Mouse (Mus musculus): ENCODE data around the gene Alg11. TPM values are rescaled to one million over a fixed set of nuclear protein-coding genes. Genes with fewer than 3 reads are reported as not detected.
A peak's percentile ranks its signal among the peaks of the same experiment; 100 is the strongest.

Gene Alg11
- polyA plus RNA-seq, 1 experiment from 2014 or later: 8.7 TPM

DNA sequence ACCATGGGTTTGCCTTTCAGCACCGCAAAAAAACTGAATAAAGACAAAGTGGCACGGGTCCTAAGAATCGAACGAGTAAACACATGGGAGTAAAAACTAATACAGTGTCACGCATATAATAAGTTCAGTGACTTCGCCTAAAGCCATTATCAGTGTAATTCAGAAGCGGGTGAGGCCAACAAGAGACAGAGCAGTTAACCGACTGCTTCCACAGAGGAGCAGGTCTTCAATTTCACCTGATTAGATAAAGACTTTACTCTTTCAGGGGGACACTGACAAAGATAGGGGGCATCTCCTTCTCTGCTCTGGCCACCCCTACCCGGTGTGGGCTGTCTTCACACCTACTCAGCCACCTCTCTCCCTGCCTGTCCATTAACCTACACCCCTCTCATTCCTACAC, 2.2 kb upstream of the Alg11 start:
- H3K27ac ChIP-seq (ENCODE audit: low read depth): peak overlapping the region; percentile 31
- no peaks in the 10 kb centered on the region for H3K27me3 ChIP-seq (ENCODE audit: insufficient read depth, low read length)
- WGBS (ENCODE audit: insufficient replicate concordance): 40% methylated on average over 9 of the region's 9 CpGs
- no peaks in the 10 kb centered on the region; the same call in 1 of the 2 replicates for H3K36me3 ChIP-seq (replicated peaks; ENCODE audit: insufficient read depth, low read length)
- peak overlapping the region; percentile 19; the same call in 1 of the 2 replicates for H3K9ac ChIP-seq (replicated peaks)
- H3K4me2 ChIP-seq (ENCODE audit: low read depth, low read length): peak overlapping the region; percentile 92
- ATAC-seq: no peak
- peaks cover 38% of the 10 kb centered on the region for H3K4me1 ChIP-seq (ENCODE audit: insufficient read depth)
- TF ChIP-seq CTCF (IDR thresholded peaks at IDR 0.05; ENCODE audit: low read depth) (no peak), EP300 (IDR thresholded peaks at IDR 0.05; ENCODE audit: low read depth) (peak; percentile 84)
- H3K9me3 ChIP-seq (ENCODE audit: low read length): no peaks in the 10 kb centered on the region
- no peak for DNase-seq
- peak overlapping the region; percentile 95 for H3K4me3 ChIP-seq (ENCODE audit: low read depth, low read length)

DNA sequence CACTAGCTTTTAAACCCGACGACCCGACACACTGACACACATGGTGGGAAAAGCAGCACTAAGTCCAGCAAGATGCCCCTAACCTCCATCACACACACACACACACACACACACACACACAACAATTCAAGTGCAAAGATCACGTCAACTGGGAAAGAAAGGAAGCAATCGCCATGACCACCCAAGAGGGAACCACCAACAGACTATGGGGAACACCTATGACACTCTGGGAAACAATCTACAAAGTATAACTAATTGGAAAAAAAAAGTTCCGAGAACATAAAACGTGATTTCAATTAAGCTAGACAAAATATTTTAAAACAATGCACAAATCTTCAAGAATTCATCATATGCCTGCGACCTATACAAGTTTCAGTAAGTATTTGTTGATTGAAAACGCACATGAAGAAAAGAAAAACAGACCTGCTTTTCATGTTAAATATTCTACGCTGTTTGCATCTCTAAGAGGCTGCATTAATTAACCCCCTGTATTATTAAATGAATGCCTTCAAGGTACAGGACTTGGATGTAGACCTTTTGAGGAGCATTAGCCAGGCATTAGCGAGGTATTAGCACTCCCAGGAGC, 1.3 kb upstream of the Alg11 start:
- H3K27me3 ChIP-seq (ENCODE audit: insufficient read depth, low read length): no peaks in the 10 kb centered on the region
- H3K9ac ChIP-seq (replicated peaks): peak overlapping the region; percentile 86
- H3K4me3 ChIP-seq (ENCODE audit: low read depth, low read length): peak overlapping the region; percentile 95
- H3K4me1 ChIP-seq (ENCODE audit: insufficient read depth): peaks cover 35% of the 10 kb centered on the region
- H3K9me3 ChIP-seq (ENCODE audit: low read length): no peaks in the 10 kb centered on the region
- peak overlapping the region; percentile 92 for H3K4me2 ChIP-seq (ENCODE audit: low read depth, low read length)
- H3K36me3 ChIP-seq (replicated peaks; ENCODE audit: insufficient read depth, low read length): peaks cover 5% of the 10 kb centered on the region
- TF ChIP-seq EP300 (IDR thresholded peaks at IDR 0.05; ENCODE audit: low read depth) (no peak), CTCF (IDR thresholded peaks at IDR 0.05; ENCODE audit: low read depth) (no peak)
- WGBS (ENCODE audit: insufficient replicate concordance): 25% methylated on average over 11 of the region's 11 CpGs
- H3K27ac ChIP-seq (ENCODE audit: low read depth): peak overlapping the region; percentile 75
- no peak for DNase-seq
- ATAC-seq: no peak

DNA sequence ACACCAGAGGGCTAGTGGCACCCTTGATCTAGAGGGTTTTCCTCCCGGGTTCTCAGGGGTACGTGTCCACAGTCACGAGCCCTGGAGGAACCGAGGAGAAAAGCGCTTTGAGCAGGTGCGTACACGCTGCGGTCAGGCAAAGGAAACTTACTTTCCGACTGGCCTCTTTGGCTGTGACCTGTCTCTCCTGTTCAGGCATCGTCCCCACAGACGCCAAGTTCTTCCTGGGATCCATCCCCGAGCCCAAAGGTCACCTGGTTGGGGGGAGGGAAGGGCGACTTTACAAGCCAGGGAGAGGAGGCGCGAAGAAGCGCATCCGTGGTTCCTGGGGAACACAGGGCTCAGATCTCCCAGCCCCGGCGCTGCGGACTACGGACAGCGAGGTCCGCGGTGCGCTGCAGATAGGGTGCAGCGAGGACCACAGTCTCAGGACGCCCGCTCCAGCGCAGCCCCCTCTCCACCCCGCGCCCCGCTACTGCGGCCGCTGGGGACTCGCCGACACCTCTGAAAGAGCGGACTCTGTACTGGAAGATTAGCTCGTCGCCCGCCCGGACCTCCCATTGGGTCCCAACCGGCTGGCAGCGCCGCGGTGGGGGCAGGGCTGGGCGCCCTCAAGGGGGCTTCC, 588 bp upstream of the Alg11 start, which contains the start of gene Atp7b:
TSS of gene Atp7b (minus strand) at position 485 of the 625 bp plus-strand sequence.
- H3K4me1 ChIP-seq (ENCODE audit: insufficient read depth): peaks cover 28% of the 10 kb centered on the region
- peak; percentile 61 for ATAC-seq
- H3K9ac ChIP-seq (replicated peaks): peak within 1 kb of the TSS; percentile 86
- no peaks in the 10 kb centered on the region for H3K9me3 ChIP-seq (ENCODE audit: low read length)
- H3K27ac ChIP-seq (ENCODE audit: low read depth): peak within 1 kb of the TSS; percentile 75
- peaks cover 6% of the 10 kb centered on the region for H3K36me3 ChIP-seq (replicated peaks; ENCODE audit: insufficient read depth, low read length)
- under 1% methylated on average over 43 of the region's 46 CpGs for WGBS (ENCODE audit: insufficient replicate concordance)
- TF ChIP-seq CTCF (IDR thresholded peaks at IDR 0.05; ENCODE audit: low read depth): no peak
- no peak for TF ChIP-seq EP300 (IDR thresholded peaks at IDR 0.05; ENCODE audit: low read depth)
- peak within 1 kb of the TSS; percentile 92 for H3K4me2 ChIP-seq (ENCODE audit: low read depth, low read length)
- H3K4me3 ChIP-seq (ENCODE audit: low read depth, low read length): peak within 1 kb of the TSS; percentile 95
- H3K27me3 ChIP-seq (ENCODE audit: insufficient read depth, low read length): no peaks in the 10 kb centered on the region
- peak; percentile 74 for DNase-seq

- no peak overlapping the region for H3K27ac ChIP-seq (ENCODE audit: low read depth)
- ATAC-seq (no peak), DNase-seq (no peak)
- WGBS (ENCODE audit: insufficient replicate concordance): 5% methylated on average over 3 of the region's 3 CpGs
- no peaks in the 10 kb centered on the region for H3K27me3 ChIP-seq (ENCODE audit: insufficient read depth, low read length)
- TF ChIP-seq CTCF (IDR thresholded peaks at IDR 0.05; ENCODE audit: low read depth) (no peak), EP300 (IDR thresholded peaks at IDR 0.05; ENCODE audit: low read depth) (no peak)
- peaks cover 18% of the 10 kb centered on the region for H3K4me1 ChIP-seq (ENCODE audit: insufficient read depth)
- H3K9ac ChIP-seq (replicated peaks): peak overlapping the region; percentile 68
- H3K4me3 ChIP-seq (ENCODE audit: low read depth, low read length): peak overlapping the region; percentile 95
- peaks cover 18% of the 10 kb centered on the region for H3K36me3 ChIP-seq (replicated peaks; ENCODE audit: insufficient read depth, low read length)
- peak overlapping the region; percentile 92 for H3K4me2 ChIP-seq (ENCODE audit: low read depth, low read length)
- no peaks in the 10 kb centered on the region; the same call in 1 of the 2 replicates for H3K9me3 ChIP-seq (ENCODE audit: low read length)
Observed at GRCm38 (mm10) chr8:22061126-22061525, 605 bp downstream of the Alg11 start.

GRCm38 (mm10) chr8:22079313-22080007, 18.9 kb downstream of the Alg11 start:
- Histone ChIP-seq H3K4me3 (ENCODE audit: low read depth, low read length) (no peak overlapping the region), H3K4me1 (ENCODE audit: insufficient read depth) (no peaks in the 10 kb centered on the region), H3K9me3 (ENCODE audit: low read length) (no peaks in the 10 kb centered on the region), H3K27ac (ENCODE audit: low read depth) (no peak overlapping the region), H3K27me3 (ENCODE audit: insufficient read depth, low read length) (no peaks in the 10 kb centered on the region), H3K36me3 (replicated peaks; ENCODE audit: insufficient read depth, low read length) (no peaks in the 10 kb centered on the region), H3K9ac (replicated peaks) (no peak overlapping the region), H3K4me2 (ENCODE audit: low read depth, low read length) (no peak overlapping the region)
- DNase-seq (no peak), ATAC-seq (no peak)
- TF ChIP-seq EP300 (IDR thresholded peaks at IDR 0.05; ENCODE audit: low read depth): no peak
- no peak for TF ChIP-seq CTCF (IDR thresholded peaks at IDR 0.05; ENCODE audit: low read depth)
- WGBS (ENCODE audit: insufficient replicate concordance): 70% methylated on average over 9 of the region's 9 CpGs

DNA sequence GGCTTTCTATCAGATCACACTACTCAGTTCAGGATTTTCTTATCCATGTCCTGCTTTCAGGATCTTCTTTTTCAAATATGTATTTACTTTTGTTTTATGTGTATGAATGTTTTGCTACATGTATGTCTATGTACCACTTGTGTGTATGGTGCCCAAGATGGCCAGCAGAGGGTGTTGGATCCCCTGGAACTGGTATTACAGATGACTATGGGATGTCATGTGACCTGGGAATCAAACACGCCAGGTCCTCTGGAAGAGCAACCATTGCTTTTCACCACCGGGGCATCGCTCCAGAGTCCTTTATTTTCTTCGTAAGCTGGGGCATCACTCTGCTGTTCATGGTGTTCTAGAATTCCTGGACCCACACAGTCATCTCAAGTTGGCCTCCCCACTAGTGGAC, 28.7 kb downstream of the Alg11 start:
- no peak overlapping the region for H3K4me3 ChIP-seq (ENCODE audit: low read depth, low read length)
- no peak for ATAC-seq
- H3K9ac ChIP-seq (replicated peaks): no peak overlapping the region
- H3K4me2 ChIP-seq (ENCODE audit: low read depth, low read length): no peak overlapping the region
- no peak overlapping the region for H3K27ac ChIP-seq (ENCODE audit: low read depth)
- WGBS (ENCODE audit: insufficient replicate concordance): 91% methylated on average over 4 of the region's 4 CpGs
- no peaks in the 10 kb centered on the region for H3K27me3 ChIP-seq (ENCODE audit: insufficient read depth, low read length)
- no peaks in the 10 kb centered on the region for H3K4me1 ChIP-seq (ENCODE audit: insufficient read depth)
- no peak for DNase-seq
- no peaks in the 10 kb centered on the region for H3K9me3 ChIP-seq (ENCODE audit: low read length)
- TF ChIP-seq EP300 (IDR thresholded peaks at IDR 0.05; ENCODE audit: low read depth) (no peak), CTCF (IDR thresholded peaks at IDR 0.05; ENCODE audit: low read depth) (0 out of 2 replicates have a peak, but pooled peaks have one; percentile 9)
- H3K36me3 ChIP-seq (replicated peaks; ENCODE audit: insufficient read depth, low read length): no peaks in the 10 kb centered on the region
